Mouse (Mus musculus): Measurements from ENCODE around the gene Hddc3. TPM values are rescaled to one million over a fixed set of nuclear protein-coding genes. Genes with fewer than 3 reads are reported as not detected.

Hddc3 gene
- 13.9 and 14.1 TPM in 2 replicates for polyA plus RNA-seq (2015; fragmentation: Nextera tagmentation; extraction: Ambion mirVana)

GRCm38 (mm10) chr7:80342858-80343257 is at the start of gene Hddc3:
Gene Hddc3 (plus strand): TSS chr7:80343104.

GRCm38 (mm10) chr7:80294062-80294763 is 48.7 kb upstream of the Hddc3 start, which contains the start of gene Prc1:
Gene Prc1 (plus strand): TSS chr7:80294450.

GRCm38 (mm10) chr7:80324043-80324815 is 18.7 kb upstream of the Hddc3 start, which contains the start of gene Rccd1:
Gene Rccd1 (minus strand): TSS chr7:80324454.

GRCm38 (mm10) chr7:80340793-80341192 is 2.1 kb upstream of the Hddc3 start, which contains the start of gene Unc45a:
Gene Unc45a (minus strand): TSS chr7:80341005.

GRCm38 (mm10) chr7:80371041-80371751 is 28.3 kb downstream of the Hddc3 start, which contains the start of gene Man2a2:
Gene Man2a2 (minus strand): TSS chr7:80371375.

GRCm38 (mm10) chr7:80387633-80388543 is 45.0 kb downstream of the Hddc3 start, which contains the start of gene Fes:
Gene Fes (minus strand): TSS chr7:80387946.

Other genes starting within 250 kb of the Hddc3 start
- gene Idh2, start 227.7 kb upstream of the Hddc3 start, polyA plus RNA-seq (2015; fragmentation: Nextera tagmentation; extraction: Ambion mirVana): 691 and 763 TPM in 2 replicates
- gene Sema4b, start 156.3 kb upstream of the Hddc3 start, polyA plus RNA-seq (2015; fragmentation: Nextera tagmentation; extraction: Ambion mirVana): 3.1 and 4.7 TPM in 2 replicates
- 23.7 and 30.6 TPM in 2 replicates for gene Cib1, start 110.3 kb upstream of the Hddc3 start, polyA plus RNA-seq (2015; fragmentation: Nextera tagmentation; extraction: Ambion mirVana)
- gene Gdpgp1, start 110.2 kb upstream of the Hddc3 start, polyA plus RNA-seq (2015; fragmentation: Nextera tagmentation; extraction: Ambion mirVana): 1.6 and 2.0 TPM in 2 replicates
- gene Ttll13, start 96.7 kb upstream of the Hddc3 start, polyA plus RNA-seq (2015; fragmentation: Nextera tagmentation; extraction: Ambion mirVana): 0.69 and 0.96 TPM in 2 replicates
- 36.0 and 36.6 TPM in 2 replicates for gene Ngrn, start 81.9 kb upstream of the Hddc3 start, polyA plus RNA-seq (2015; fragmentation: Nextera tagmentation; extraction: Ambion mirVana)
- 3.1 and 3.9 TPM in 2 replicates for gene Vps33b, start 73.5 kb upstream of the Hddc3 start, polyA plus RNA-seq (2015; fragmentation: Nextera tagmentation; extraction: Ambion mirVana)
- gene Prc1, start 48.7 kb upstream of the Hddc3 start, polyA plus RNA-seq (2015; fragmentation: Nextera tagmentation; extraction: Ambion mirVana): 27.3 and 29.1 TPM in 2 replicates
- 3.5 and 4.3 TPM in 2 replicates for gene Rccd1, start 18.6 kb upstream of the Hddc3 start, polyA plus RNA-seq (2015; fragmentation: Nextera tagmentation; extraction: Ambion mirVana)
- 13.4 and 14.3 TPM in 2 replicates for gene Unc45a, start 2.1 kb upstream of the Hddc3 start, polyA plus RNA-seq (2015; fragmentation: Nextera tagmentation; extraction: Ambion mirVana)
- gene Man2a2, start 28.3 kb downstream of the Hddc3 start, polyA plus RNA-seq (2015; fragmentation: Nextera tagmentation; extraction: Ambion mirVana): 11.9 and 15.5 TPM in 2 replicates
- 10.1 and 10.8 TPM in 2 replicates for gene Fes, start 44.8 kb downstream of the Hddc3 start, polyA plus RNA-seq (2015; fragmentation: Nextera tagmentation; extraction: Ambion mirVana)
- gene Furin, start 62.3 kb downstream of the Hddc3 start, polyA plus RNA-seq (2015; fragmentation: Nextera tagmentation; extraction: Ambion mirVana): 12.1 and 13.6 TPM in 2 replicates
- 2.7 and 3.3 TPM in 2 replicates for gene Blm, start 192.0 kb downstream of the Hddc3 start, polyA plus RNA-seq (2015; fragmentation: Nextera tagmentation; extraction: Ambion mirVana)